Mouse (Mus musculus) spleen, adult 2 months (tissue): ENCODE results near the gene Lce1a1.

Source experiments
- CTCF ChIP-seq: fragments of 200-500 bp; IDR thresholded peaks from 2 replicates; pipeline ENCODE4 v1.5.1; 2011; ENCODE audit warnings: mild to moderate bottlenecking, inconsistent platforms; ENCODE audit not compliant: insufficient read depth, insufficient read length, insufficient replicate concordance; ENCODE audit errors: extremely low read depth
- POLR2A ChIP-seq: fragments of 200-500 bp; IDR thresholded peaks from 2 replicates; pipeline ENCODE4 v1.6.1; 2011; ENCODE audit warnings: low read depth, low read length, inconsistent platforms

GRCm38 (mm10) chr3:92599973-92600372, 48.1 kb downstream of the Lce1a1 start:
- TF ChIP-seq CTCF (no peak), POLR2A (no peak)
